Mouse (Mus musculus) layer of hippocampus, adult 6 months (tissue): ENCODE results near the gene Pbsn. TPM values are rescaled to one million over a fixed set of nuclear protein-coding genes. Genes with fewer than 3 reads are reported as not detected.

Experiments used
- long read RNA-seq, 2 experiments: library from polyadenylated mRNA; unstranded; transcript quantifications; one replicate each; pipeline ENCODE4 v2.0.0; 2019 to 2020
- polyA plus RNA-seq: library from polyadenylated mRNA; unstranded; fragments of <200 nt; fragmentation: Nextera tagmentation; gene quantifications from 2 replicates; pipeline ENCODE4 v1.2.3, GENCODE M21; 2021

The Pbsn gene
- polyA plus RNA-seq, result not detected in 2 replicates
- long read RNA-seq, experiment 1, result 0 reads
- long read RNA-seq, experiment 2, result 0 reads

DNA sequence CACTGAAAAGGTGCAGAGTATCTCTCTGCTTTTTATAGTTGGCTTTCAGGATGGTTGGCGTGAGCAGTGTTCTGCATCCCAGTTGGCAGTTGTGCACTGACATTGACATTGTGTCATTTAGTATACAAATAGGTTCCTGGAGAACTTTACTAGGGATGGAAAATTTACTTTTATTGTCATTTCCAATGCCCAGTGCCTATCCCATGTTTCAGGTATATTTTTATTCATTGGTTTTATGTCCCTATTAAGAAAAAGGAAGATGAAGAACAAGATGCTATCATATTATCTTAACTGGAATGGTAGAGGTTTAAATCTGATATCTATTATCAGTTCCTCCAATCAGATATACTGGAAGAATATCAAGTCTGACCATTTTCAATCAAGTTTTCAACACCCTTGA, at the start of gene Pbsn:
TSS of gene Pbsn (minus strand) at position 101 of the 400 bp plus-strand sequence.

DNA sequence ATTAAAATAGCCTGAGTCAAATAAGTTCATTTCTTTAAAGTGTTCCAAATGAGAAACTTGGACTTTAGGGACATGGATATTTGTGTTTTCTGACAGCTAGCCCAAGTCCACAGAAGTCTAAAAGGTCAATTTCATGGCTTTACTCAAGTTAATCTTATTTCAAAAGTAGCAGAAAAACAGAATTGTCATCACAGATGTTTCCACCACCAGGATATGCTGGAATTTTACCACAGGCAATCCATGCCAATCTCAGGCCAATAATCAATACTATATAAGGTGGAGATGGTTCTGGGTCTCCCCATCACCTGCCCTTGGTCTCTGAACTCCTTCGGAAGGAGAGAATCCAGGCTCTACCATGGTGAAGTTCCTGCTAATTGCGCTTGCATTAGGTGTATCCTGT, 11.0 kb upstream of the Pbsn start, which contains the start of gene Gm14744:
TSS of gene Gm14744 (plus strand) at position 301 of the 400 bp plus-strand sequence.

DNA sequence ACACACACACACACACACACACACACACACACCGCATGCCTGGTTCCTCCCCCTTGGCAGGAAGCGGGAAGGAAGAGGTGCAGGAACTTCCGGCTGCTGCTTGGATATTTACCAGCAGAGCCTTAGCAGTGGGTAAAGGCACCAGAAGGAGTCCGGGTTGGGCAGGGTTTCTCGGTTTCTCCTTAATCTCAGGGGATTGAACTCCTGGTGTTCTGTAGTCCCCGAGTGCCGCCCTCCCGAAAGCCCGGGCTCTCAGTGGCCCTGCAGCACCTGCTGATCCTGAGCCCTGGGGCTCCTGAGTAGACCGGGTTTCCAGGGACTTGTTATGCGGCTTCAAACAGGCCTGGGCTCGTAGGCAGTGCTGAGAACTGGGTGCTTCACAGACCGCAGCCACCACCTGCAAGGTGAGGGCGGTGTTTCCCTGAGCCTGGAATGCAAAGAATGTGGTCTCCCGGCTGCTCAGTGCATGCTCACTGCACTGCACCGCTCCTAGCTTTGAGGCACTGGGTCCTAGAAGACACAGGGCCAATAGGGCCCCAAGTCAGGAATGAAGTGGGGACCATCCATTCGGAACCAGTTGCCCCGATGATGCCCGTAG, 57.1 kb downstream of the Pbsn start, which contains the start of gene Prkx:
TSS of gene Prkx (minus strand) at position 41 of the 598 bp plus-strand sequence.

Other genes with a start within 250 kb of the Pbsn start
- 3.2 and 3.9 TPM in 2 replicates for gene Prkx, start 57.3 kb downstream of the Pbsn start, polyA plus RNA-seq
- gene Gm14744, start 11.1 kb upstream of the Pbsn start, polyA plus RNA-seq, result not detected in 2 replicates
- gene 5430402E10Rik, start 71.4 kb upstream of the Pbsn start, polyA plus RNA-seq, result not detected in 2 replicates
- gene Obp1a, start 237.8 kb upstream of the Pbsn start, polyA plus RNA-seq, result not detected in 2 replicates